Mouse (Mus musculus): ENCODE measurements at regions not wholly inside any gene's neighbourhood (a gene's known extent, or its start where the extent isn't known, plus 50 kb on each side); places are given as distances from the start of the nearest gene placed in this dataset.

GRCm38 (mm10) chr16:50700811-50701517 lies 110.0 kb upstream of the Ccdc54 start:
- no peak for DNase-seq

GRCm38 (mm10) chr16:50700123-50700522 lies 109.2 kb upstream of the Ccdc54 start:
- DNase-seq: no peak

GRCm38 (mm10) chr16:50697722-50698121 lies 106.8 kb upstream of the Ccdc54 start:
- no peak for DNase-seq

- no peak for DNase-seq
These were observed 105.1 kb upstream of the Ccdc54 start for GRCm38 (mm10) chr16:50696052-50696451.

- no peak for DNase-seq
These were observed 103.1 kb upstream of the Ccdc54 start for GRCm38 (mm10) chr16:50694045-50694444.

- no peak for DNase-seq
These were observed 99.9 kb upstream of the Ccdc54 start for GRCm38 (mm10) chr16:50690818-50691217.

- no peak for DNase-seq
These were observed 98.6 kb upstream of the Ccdc54 start for GRCm38 (mm10) chr16:50689525-50689924.

- DNase-seq: no peak
These were observed 98.0 kb upstream of the Ccdc54 start for GRCm38 (mm10) chr16:50688818-50689506.

GRCm38 (mm10) chr16:50679698-50680097 lies 88.7 kb upstream of the Ccdc54 start:
- DNase-seq: no peak

- DNase-seq: no peak
These were observed 82.4 kb upstream of the Ccdc54 start for GRCm38 (mm10) chr16:50673339-50673738.

GRCm38 (mm10) chr16:50672713-50673112 lies 81.8 kb upstream of the Ccdc54 start:
- peak; percentile 9 for DNase-seq

- no peak for DNase-seq
These were observed 80.2 kb upstream of the Ccdc54 start for GRCm38 (mm10) chr16:50671170-50671569.

- no peak for DNase-seq
These were observed 73.3 kb upstream of the Ccdc54 start for GRCm38 (mm10) chr16:50664240-50664639.
